Mouse (Mus musculus) lung, postnatal 0 days (tissue): ENCODE measurements at regions not wholly inside any gene's neighbourhood (a gene's known extent, or its start where the extent isn't known, plus 50 kb on each side); places are given as distances from the start of the nearest gene placed in this dataset.

ENCODE experiments used
- ATAC-seq: fragments of 200-750 bp; cut with Nextera tagmentation; 2 replicates; pipeline ENCODE4 v1.8.0; 2017; ENCODE audit warnings: moderate library complexity
- DNase-seq: peaks from one replicate; pipeline ENCODE4 v3.0.0-alpha.2; 2016; ENCODE audit warnings: low spot score
- H3K27ac ChIP-seq: fragments of 300-500 bp; sonication (generic); 2 replicates; pipeline ENCODE4 v1.5.1; 2014; ENCODE audit warnings: antibody characterized with exemption, mild to moderate bottlenecking, low read length, mixed read lengths
- H3K27me3 ChIP-seq: fragments of 300-500 bp; sonication (generic); replicated peaks from 2 replicates; pipeline ENCODE4 v1.6.1; 2014; ENCODE audit warnings: low read length, mixed read lengths; ENCODE audit not compliant: insufficient read depth
- H3K36me3 ChIP-seq: fragments of 300-500 bp; sonication (generic); 2 replicates; pipeline ENCODE4 v1.6.1; 2014; ENCODE audit warnings: low read length, mixed read lengths; ENCODE audit not compliant: insufficient read depth
- H3K4me1 ChIP-seq: fragments of 300-500 bp; sonication (generic); 2 replicates; pipeline ENCODE4 v1.6.1; 2014; ENCODE audit warnings: antibody characterized with exemption, low read depth, low read length, mixed read lengths; ENCODE audit not compliant: insufficient read depth
- H3K4me2 ChIP-seq: fragments of 300-500 bp; sonication (generic); replicated peaks from 2 replicates; pipeline ENCODE4 v1.6.1; 2014; ENCODE audit warnings: low read depth, mild to moderate bottlenecking, low read length, moderate library complexity, mixed read lengths
- H3K4me3 ChIP-seq: fragments of 300-500 bp; sonication (generic); 2 replicates; pipeline ENCODE4 v1.5.1; 2014; ENCODE audit warnings: low read depth, low read length
- H3K9ac ChIP-seq: fragments of 300-500 bp; sonication (generic); replicated peaks from 2 replicates; pipeline ENCODE4 v1.6.1; 2014; ENCODE audit warnings: low read depth, mild to moderate bottlenecking
- H3K9me3 ChIP-seq: fragments of 300-500 bp; sonication (generic); 2 replicates; pipeline ENCODE4 v1.6.1; 2016; ENCODE audit warnings: low read length, mixed read lengths
- CTCF ChIP-seq: IDR thresholded peaks from 2 replicates; pipeline ENCODE4 v1.5.1; 2016; ENCODE audit warnings: antibody characterized with exemption, mild to moderate bottlenecking
- EP300 ChIP-seq: IDR thresholded peaks from 2 replicates; pipeline ENCODE4 v1.6.1; 2016; ENCODE audit warnings: antibody characterized with exemption, mild to moderate bottlenecking, control low read depth
- WGBS: fragments of 180-500 bp; shearing (Covaris S2); extraction: QIAGEN DNeasy Blood & Tissue Kit; methylation state at CpG from one replicate; pipeline ENCODE4 v1.1.7; 2014; 5-methylcytosine and 5-hydroxymethylcytosine counted together

DNA sequence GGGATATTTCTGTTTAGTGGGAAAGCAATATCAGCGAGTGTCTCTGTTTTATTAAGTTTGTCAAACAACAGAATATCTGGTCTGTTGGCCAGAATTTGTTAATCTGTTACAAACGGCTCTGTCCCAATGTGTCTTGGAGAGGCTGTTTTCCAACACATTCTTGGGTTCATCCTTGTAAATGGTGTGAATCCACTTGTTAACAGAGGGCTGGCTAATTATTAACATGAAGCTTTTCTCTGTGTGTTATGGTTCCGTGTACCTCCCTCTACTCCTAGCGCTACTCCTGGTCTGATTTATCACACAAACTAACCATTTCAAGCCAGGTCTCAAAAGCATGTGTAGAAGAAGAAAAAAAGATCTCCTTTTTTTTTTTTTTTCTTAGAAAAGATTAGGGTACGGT lies 60.4 kb downstream of the Pou3f3 start:
- DNase-seq (no peak), ATAC-seq (no peak)
- WGBS, result 53% methylated on average over 5 of the region's 5 CpGs
- no peak overlapping the region for H3K4me3 ChIP-seq
- H3K4me2 ChIP-seq, result no peak overlapping the region
- no peaks in the 10 kb centered on the region for H3K9me3 ChIP-seq
- no peak overlapping the region for H3K9ac ChIP-seq
- H3K27ac ChIP-seq, result no peak overlapping the region
- H3K4me1 ChIP-seq, result no peaks in the 10 kb centered on the region
- H3K27me3 ChIP-seq, result no peaks in the 10 kb centered on the region
- TF ChIP-seq EP300 (no peak), CTCF (no peak)
- no peaks in the 10 kb centered on the region for H3K36me3 ChIP-seq

DNA sequence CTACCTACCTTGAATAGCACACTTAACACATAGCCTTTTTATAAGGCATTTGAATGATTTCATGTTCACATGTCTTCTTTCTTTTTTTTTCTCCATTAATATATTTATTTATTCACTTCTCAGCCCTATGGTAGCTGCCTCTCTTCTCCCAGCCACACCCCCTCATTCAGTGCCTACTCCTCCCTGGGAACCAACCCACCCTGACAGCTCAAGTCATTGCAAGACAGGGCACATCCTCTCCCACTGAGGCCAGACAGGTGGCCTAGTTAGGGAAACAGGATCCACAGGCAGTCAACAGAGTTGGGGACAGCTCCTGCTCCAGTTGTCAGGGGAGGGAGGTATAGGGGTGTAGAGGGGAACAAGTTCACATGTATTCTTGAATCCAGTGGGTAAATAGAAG lies 60.9 kb downstream of the Pou3f3 start:
- Histone ChIP-seq H3K4me1 (no peaks in the 10 kb centered on the region), H3K4me2 (no peak overlapping the region), H3K27ac (no peak overlapping the region), H3K9me3 (no peaks in the 10 kb centered on the region), H3K27me3 (no peaks in the 10 kb centered on the region), H3K4me3 (no peak overlapping the region), H3K36me3 (no peaks in the 10 kb centered on the region), H3K9ac (no peak overlapping the region)
- ATAC-seq (no peak), DNase-seq (no peak)
- TF ChIP-seq EP300 (no peak), CTCF (no peak)

DNA sequence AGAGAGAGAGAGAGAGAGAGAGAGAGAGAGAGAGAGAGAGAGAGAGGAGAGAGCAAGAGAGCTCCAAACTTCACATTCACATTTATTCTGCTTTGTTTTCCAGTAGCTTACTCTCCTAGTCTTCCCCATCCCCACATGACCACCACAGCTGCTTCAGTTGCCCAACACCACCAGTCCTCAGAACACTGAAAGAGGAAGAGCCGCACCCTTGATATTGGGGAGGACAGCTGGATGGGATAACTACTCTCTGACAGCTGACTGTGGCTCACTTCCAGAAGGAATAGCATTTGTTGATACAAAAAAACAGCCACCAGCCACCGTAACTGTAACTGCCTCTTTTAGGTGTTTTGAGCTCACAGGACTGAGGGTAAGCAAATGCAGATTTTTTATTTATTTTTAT lies 67.9 kb downstream of the Pou3f3 start:
- ATAC-seq (peak; percentile 77), DNase-seq (peak; percentile 78)
- Histone ChIP-seq H3K36me3 (no peaks in the 10 kb centered on the region), H3K9ac (no peak overlapping the region), H3K4me2 (no peak overlapping the region), H3K27me3 (no peaks in the 10 kb centered on the region), H3K4me3 (no peak overlapping the region), H3K27ac (no peak overlapping the region), H3K9me3 (no peaks in the 10 kb centered on the region), H3K4me1 (no peaks in the 10 kb centered on the region)
- WGBS, result 46% methylated on average over 2 of the region's 2 CpGs
- TF ChIP-seq EP300 (no peak), CTCF (no peak)

DNA sequence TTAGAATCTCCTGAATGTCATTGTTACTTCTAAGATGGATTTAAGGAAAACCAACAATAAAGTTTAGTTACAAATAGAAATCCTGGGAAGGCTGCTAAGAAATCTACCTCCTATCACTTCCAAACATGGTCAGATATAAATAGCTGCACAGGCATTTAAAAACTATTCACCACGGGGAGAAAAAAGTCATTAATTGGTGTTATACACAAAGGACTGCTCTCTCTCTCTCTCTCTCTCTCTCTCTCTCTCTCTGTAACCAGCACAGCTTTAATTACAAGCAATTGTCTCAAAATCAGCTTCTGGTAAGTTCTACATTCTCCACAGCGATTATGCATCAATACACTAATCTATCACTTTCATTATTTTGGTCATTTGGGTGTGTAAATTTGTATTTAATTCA lies 68.5 kb downstream of the Pou3f3 start:
- no peak overlapping the region for H3K9ac ChIP-seq
- TF ChIP-seq EP300 (no peak), CTCF (no peak)
- no peak overlapping the region for H3K27ac ChIP-seq
- H3K9me3 ChIP-seq, result no peaks in the 10 kb centered on the region
- ATAC-seq (no peak), DNase-seq (no peak)
- no peak overlapping the region for H3K4me3 ChIP-seq
- H3K4me1 ChIP-seq, result no peaks in the 10 kb centered on the region
- H3K27me3 ChIP-seq, result no peaks in the 10 kb centered on the region
- no peak overlapping the region for H3K4me2 ChIP-seq
- H3K36me3 ChIP-seq, result no peaks in the 10 kb centered on the region
- WGBS, result 63% methylated on average over 2 of the region's 2 CpGs

DNA sequence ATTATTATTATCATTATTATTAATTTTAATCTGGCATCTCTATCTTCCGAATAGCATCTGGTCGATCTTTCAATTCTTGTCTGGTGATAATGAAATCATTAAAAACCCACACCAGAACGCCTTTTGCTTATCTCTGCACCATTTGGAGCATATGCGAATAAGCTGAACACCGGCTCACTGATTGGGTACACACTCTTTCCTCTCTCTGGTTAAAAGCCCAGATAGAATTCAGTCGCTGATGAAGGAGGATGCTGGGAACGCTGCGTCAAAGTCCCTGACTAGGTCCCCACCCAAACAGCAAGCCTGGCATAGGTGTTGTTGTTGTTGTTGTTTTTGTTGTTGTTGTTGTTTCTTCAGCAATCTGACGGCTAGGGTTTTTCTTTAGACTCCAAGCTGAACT lies 74.5 kb downstream of the Pou3f3 start:
- no peaks in the 10 kb centered on the region for H3K9me3 ChIP-seq

DNA sequence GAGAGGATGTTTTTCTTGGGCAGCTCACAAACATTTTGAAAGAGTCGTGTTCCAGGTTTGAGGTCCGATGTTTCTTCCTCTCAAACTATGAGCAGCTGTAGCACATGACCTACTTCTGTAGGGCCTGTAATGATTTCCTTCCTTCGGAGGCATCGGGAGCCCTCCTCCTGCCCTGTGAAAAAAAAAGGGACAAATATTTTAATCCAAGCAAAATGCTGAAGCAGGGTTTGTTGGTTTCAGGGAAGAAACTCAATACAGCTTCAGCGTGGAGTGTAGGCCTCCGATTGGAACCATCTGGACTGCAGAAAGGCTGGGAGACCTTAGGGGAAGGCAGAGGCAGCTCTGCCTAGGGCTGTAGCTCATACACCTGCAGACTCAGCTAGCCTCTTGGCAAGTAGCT lies 76.4 kb downstream of the Pou3f3 start:
- H3K4me3 ChIP-seq, result no peak overlapping the region
- no peaks in the 10 kb centered on the region for H3K4me1 ChIP-seq
- H3K27ac ChIP-seq, result no peak overlapping the region
- WGBS, result 30% methylated on average over 6 of the region's 6 CpGs
- H3K4me2 ChIP-seq, result no peak overlapping the region
- ATAC-seq (no peak), DNase-seq (no peak)
- no peaks in the 10 kb centered on the region for H3K27me3 ChIP-seq
- no peak overlapping the region for H3K9ac ChIP-seq
- TF ChIP-seq EP300, result no peak
- TF ChIP-seq CTCF, result no peak
- no peaks in the 10 kb centered on the region for H3K36me3 ChIP-seq
- no peaks in the 10 kb centered on the region for H3K9me3 ChIP-seq

More for the DNA sequence above, 74.5 kb downstream of the Pou3f3 start:
- no peak overlapping the region for H3K4me3 ChIP-seq
- H3K9ac ChIP-seq, result no peak overlapping the region
- ATAC-seq (no peak), DNase-seq (no peak)
- WGBS, result 74% methylated on average over 9 of the region's 9 CpGs
- H3K27me3 ChIP-seq, result no peaks in the 10 kb centered on the region
- H3K36me3 ChIP-seq, result no peaks in the 10 kb centered on the region
- TF ChIP-seq EP300 (no peak), CTCF (no peak)
- no peak overlapping the region for H3K4me2 ChIP-seq
- H3K27ac ChIP-seq, result no peak overlapping the region
- H3K4me1 ChIP-seq, result no peaks in the 10 kb centered on the region

DNA sequence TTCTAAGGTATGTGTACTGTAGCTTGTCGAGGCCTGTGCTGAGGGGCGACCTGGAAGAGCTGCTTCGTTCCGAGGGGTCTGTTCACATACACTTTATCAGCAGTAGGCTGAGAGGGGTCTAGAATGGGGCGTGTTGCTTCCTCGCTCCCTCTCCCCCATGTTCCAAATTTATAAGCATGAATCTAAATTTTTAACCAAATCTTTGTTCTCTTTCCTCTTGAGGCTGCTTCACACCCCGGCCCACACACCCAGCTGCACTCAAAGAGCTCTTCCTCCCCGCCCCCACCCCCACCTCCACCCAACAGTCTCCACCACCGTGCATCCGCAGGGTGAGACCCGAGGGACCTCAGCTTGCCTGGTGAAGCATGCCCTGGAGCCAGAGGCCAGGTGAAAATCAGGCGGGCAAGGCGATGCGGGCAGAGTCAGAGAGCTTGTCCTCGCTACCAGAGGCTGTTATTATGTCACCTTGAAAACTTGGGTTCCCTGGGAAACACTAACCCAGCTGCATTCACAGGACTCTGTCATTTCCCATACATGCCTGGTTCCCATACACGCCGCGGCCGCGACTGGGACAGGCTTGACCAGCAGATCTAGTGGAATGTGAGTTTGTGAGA lies 77.1 kb upstream of the Mrps9 start:
- Histone ChIP-seq H3K27me3 (no peaks in the 10 kb centered on the region), H3K9ac (no peak overlapping the region), H3K4me3 (no peak overlapping the region), H3K4me1 (no peaks in the 10 kb centered on the region), H3K9me3 (no peaks in the 10 kb centered on the region), H3K4me2 (no peak overlapping the region), H3K36me3 (no peaks in the 10 kb centered on the region), H3K27ac (no peak overlapping the region)
- DNase-seq, result no peak
- WGBS, result 64% methylated on average over 20 of the region's 20 CpGs
- TF ChIP-seq CTCF (no peak), EP300 (no peak)
- ATAC-seq, result no peak
